8 mouse cellular contexts compared by ENCODE assay signal in the genomic region with DNA sequence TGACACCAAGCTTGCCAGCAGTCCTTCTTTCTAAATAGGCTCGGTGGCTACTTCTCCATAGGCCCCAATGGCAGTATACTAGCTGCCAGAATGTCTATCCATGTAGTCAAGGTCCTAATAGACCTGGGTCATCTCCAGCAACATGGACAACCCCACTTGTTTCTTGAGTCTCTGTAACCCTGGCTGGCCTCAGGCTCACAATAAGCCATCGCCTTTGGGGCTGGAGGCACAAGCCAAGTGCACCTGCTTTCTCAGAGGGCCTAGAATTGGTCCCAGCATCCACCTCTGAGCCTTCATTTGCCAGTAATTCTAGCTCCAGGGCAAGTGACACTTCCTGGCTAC. TPM values are rescaled to one million over a fixed set of nuclear protein-coding genes. Genes with fewer than 3 reads are reported as not detected.
DNase-seq lines count a peak whose midpoint lies in the region; ATAC-seq and TF ChIP-seq lines count a peak whose summit lies in the region.
"Had no signal": no experiment of that assay in that cellular context is flagged by ENCODE, and none has a peak within 500 bp of the region (broad histone marks: within the 10 kb centered on the region; RNA-seq: fewer than 3 reads in every experiment).

No protein-coding gene starts in this region.

- H3K9ac ChIP-seq in kidney, embryonic 15.5 days = no peak overlapping the region
- H3K9ac ChIP-seq in embryonic facial prominence, embryonic 14.5 days (ENCODE audit: low read depth, low read length) = no peak overlapping the region
- H3K9ac ChIP-seq in limb, embryonic 13.5 days = no peak overlapping the region
- 0 out of 2 replicates have a peak overlapping the region, but pooled peaks have one; percentile 13 for H3K9ac ChIP-seq in neural tube, embryonic 12.5 days

- no peaks in the 10 kb centered on the region for H3K9me3 ChIP-seq in kidney, embryonic 15.5 days (replicated peaks)
- no peaks in the 10 kb centered on the region for H3K9me3 ChIP-seq in embryonic facial prominence, embryonic 14.5 days (ENCODE audit: control insufficient read depth, low read length)
- no peaks in the 10 kb centered on the region for H3K9me3 ChIP-seq in limb, embryonic 13.5 days
- H3K9me3 ChIP-seq in neural tube, embryonic 12.5 days = no peaks in the 10 kb centered on the region

- WGBS in kidney, embryonic 15.5 days = 40% methylated on average over 2 of the region's 2 CpGs
- WGBS in kidney, adult 2 months = 42% methylated on average over 2 of the region's 2 CpGs
- 31% methylated on average over 2 of the region's 2 CpGs for WGBS in embryonic facial prominence, embryonic 14.5 days
- 41% methylated on average over 2 of the region's 2 CpGs for WGBS in limb, embryonic 13.5 days
- WGBS in neural tube, embryonic 12.5 days = 40% methylated on average over 2 of the region's 2 CpGs

- H3K4me2 ChIP-seq in kidney, embryonic 15.5 days = peak overlapping the region; percentile 75
- H3K4me2 ChIP-seq in embryonic facial prominence, embryonic 14.5 days (ENCODE audit: low read depth, low read length) = peak overlapping the region; percentile 84
- H3K4me2 ChIP-seq in limb, embryonic 13.5 days (replicated peaks) = peak overlapping the region; percentile 81
- H3K4me2 ChIP-seq in neural tube, embryonic 12.5 days (replicated peaks) = peak overlapping the region; percentile 86

- no peak overlapping the region; the same call in 1 of the 2 replicates for H3K27ac ChIP-seq in kidney, embryonic 15.5 days
- H3K27ac ChIP-seq in kidney, adult 2 months (ENCODE audit: insufficient read depth, low read depth, low read length) = no peak overlapping the region
- no peak overlapping the region for H3K27ac ChIP-seq in embryonic facial prominence, embryonic 14.5 days (replicated peaks; ENCODE audit: low read depth, low read length)
- H3K27ac ChIP-seq in limb, embryonic 13.5 days = no peak overlapping the region
- H3K27ac ChIP-seq in neural tube, embryonic 12.5 days = no peak overlapping the region

- no peak for TF ChIP-seq CTCF in kidney, adult 2 months (conservative IDR thresholded peaks at IDR 0.05; ENCODE audit: insufficient read depth, insufficient read length, low read depth, low read length)

- peaks cover 52% of the 10 kb centered on the region for H3K36me3 ChIP-seq in kidney, embryonic 15.5 days
- peaks cover 1% of the 10 kb centered on the region; the same call in 1 of the 2 replicates for H3K36me3 ChIP-seq in kidney, adult 2 months (ENCODE audit: control insufficient read depth, insufficient read depth, low read length)
- H3K36me3 ChIP-seq in embryonic facial prominence, embryonic 14.5 days (ENCODE audit: control insufficient read depth, insufficient read depth, low read length) = peaks cover 47% of the 10 kb centered on the region
- peaks cover 50% of the 10 kb centered on the region for H3K36me3 ChIP-seq in limb, embryonic 13.5 days
- H3K36me3 ChIP-seq in neural tube, embryonic 12.5 days = peaks cover 46% of the 10 kb centered on the region

- no peak for ATAC-seq in kidney, embryonic 15.5 days (replicated peaks; ENCODE audit: low FRiP score)
- ATAC-seq in embryonic facial prominence, embryonic 14.5 days (ENCODE audit: low read depth) = no peak
- ATAC-seq in limb, embryonic 13.5 days (ENCODE audit: low FRiP score, low read depth) = no peak
- no peak for ATAC-seq in neural tube, embryonic 12.5 days (ENCODE audit: low FRiP score, low read depth)

- DNase-seq in kidney, adult 2 months = no peak
- no peak for DNase-seq in embryonic facial prominence, embryonic 14.5 days (ENCODE audit: low spot score)
- DNase-seq in retina, embryonic 14.5 days (ENCODE audit: low spot score) = no peak
- DNase-seq in spleen, postnatal 10 days (ENCODE audit: low spot score in 2 of 2) = no peak
- DNase-seq: thymus, adult 18-20 months had no signal

- H3K4me1 ChIP-seq in kidney, embryonic 15.5 days = peaks cover 19% of the 10 kb centered on the region
- peaks cover 7% of the 10 kb centered on the region; the same call in 1 of the 2 replicates for H3K4me1 ChIP-seq in kidney, adult 2 months (ENCODE audit: control insufficient read depth, insufficient read depth, low read length)
- no peaks in the 10 kb centered on the region for H3K4me1 ChIP-seq in embryonic facial prominence, embryonic 14.5 days (ENCODE audit: control insufficient read depth, insufficient read depth, low read length)
- H3K4me1 ChIP-seq in limb, embryonic 13.5 days = peaks cover 16% of the 10 kb centered on the region
- peaks cover 19% of the 10 kb centered on the region for H3K4me1 ChIP-seq in neural tube, embryonic 12.5 days

- no peak for TF ChIP-seq POLR2A in kidney, adult 2 months (IDR thresholded peaks at IDR 0.05; ENCODE audit: low read depth, low read length)

- H3K27me3 ChIP-seq in kidney, embryonic 15.5 days = no peaks in the 10 kb centered on the region
- no peaks in the 10 kb centered on the region for H3K27me3 ChIP-seq in kidney, adult 2 months (replicated peaks; ENCODE audit: control insufficient read depth, insufficient read depth, low read length)
- no peaks in the 10 kb centered on the region for H3K27me3 ChIP-seq in embryonic facial prominence, embryonic 14.5 days (replicated peaks; ENCODE audit: control insufficient read depth, insufficient read depth, low read length)
- H3K27me3 ChIP-seq in limb, embryonic 13.5 days = no peaks in the 10 kb centered on the region
- no peaks in the 10 kb centered on the region for H3K27me3 ChIP-seq in neural tube, embryonic 12.5 days (replicated peaks)

- H3K4me3 ChIP-seq in kidney, embryonic 15.5 days (replicated peaks) = peak overlapping the region; percentile 96
- no peak overlapping the region for H3K4me3 ChIP-seq in kidney, adult 2 months (ENCODE audit: insufficient read depth, low read depth, low read length)
- 0 out of 2 replicates have a peak overlapping the region, but pooled peaks have one; percentile 88 for H3K4me3 ChIP-seq in embryonic facial prominence, embryonic 14.5 days (ENCODE audit: low read depth, low read length)
- H3K4me3 ChIP-seq in limb, embryonic 13.5 days = peak overlapping the region; percentile 91
- no peak overlapping the region for H3K4me3 ChIP-seq in neural tube, embryonic 12.5 days

RNA-seq across cellular contexts. Expression of a gene that starts 1.7 kb away (rescaled TPM):
- polyA plus RNA-seq in kidney, embryonic 15.5 days (2015; fragmentation: Nextera tagmentation; extraction: Ambion mirVana) = 75.6 and 80.0 TPM in 2 replicates
- 131 and 174 TPM in 2 replicates for polyA plus RNA-seq in kidney, adult 2 months (2012; rRNA removed)
- polyA plus RNA-seq in embryonic facial prominence, embryonic 14.5 days (2014; fragmentation: Nextera tagmentation; extraction: Ambion mirVana) = 86.2 and 92.3 TPM in 2 replicates
- polyA plus RNA-seq in limb, embryonic 13.5 days (2015; fragmentation: Nextera tagmentation; extraction: Ambion mirVana) = 70.5 and 75.2 TPM in 2 replicates
- polyA plus RNA-seq in neural tube, embryonic 12.5 days (2016; fragmentation: Nextera tagmentation; extraction: Ambion mirVana) = 34.9 and 46.6 TPM in 2 replicates

RNA-seq across cellular contexts. Expression of a gene that starts 8.4 kb away (rescaled TPM):
- polyA plus RNA-seq in kidney, embryonic 15.5 days (2015; fragmentation: Nextera tagmentation; extraction: Ambion mirVana) = 179 and 189 TPM in 2 replicates
- polyA plus RNA-seq in kidney, adult 2 months (2012; rRNA removed) = 30.5 and 38.4 TPM in 2 replicates
- 124 and 126 TPM in 2 replicates for polyA plus RNA-seq in embryonic facial prominence, embryonic 14.5 days (2014; fragmentation: Nextera tagmentation; extraction: Ambion mirVana)
- polyA plus RNA-seq in limb, embryonic 13.5 days (2015; fragmentation: Nextera tagmentation; extraction: Ambion mirVana) = 175 and 176 TPM in 2 replicates
- polyA plus RNA-seq in neural tube, embryonic 12.5 days (2016; fragmentation: Nextera tagmentation; extraction: Ambion mirVana) = 125 and 139 TPM in 2 replicates

RNA-seq across cellular contexts. Expression of a gene that starts 10.6 kb away (rescaled TPM):
- polyA plus RNA-seq in kidney, embryonic 15.5 days (2015; fragmentation: Nextera tagmentation; extraction: Ambion mirVana) = 0.33 and 0.64 TPM in 2 replicates
- 0.06 TPM in 1 of 2 replicates, not detected in the other for polyA plus RNA-seq in kidney, adult 2 months (2012; rRNA removed)
- polyA plus RNA-seq in embryonic facial prominence, embryonic 14.5 days (2014; fragmentation: Nextera tagmentation; extraction: Ambion mirVana) = 0.21 and 0.31 TPM in 2 replicates
- polyA plus RNA-seq in limb, embryonic 13.5 days (2015; fragmentation: Nextera tagmentation; extraction: Ambion mirVana) = 0.29 and 0.33 TPM in 2 replicates
- 0.41 and 0.65 TPM in 2 replicates for polyA plus RNA-seq in neural tube, embryonic 12.5 days (2016; fragmentation: Nextera tagmentation; extraction: Ambion mirVana)

RNA-seq across cellular contexts. Expression of a gene that starts 22.1 kb away (rescaled TPM):
- 79.3 and 83.5 TPM in 2 replicates for polyA plus RNA-seq in kidney, embryonic 15.5 days (2015; fragmentation: Nextera tagmentation; extraction: Ambion mirVana)
- polyA plus RNA-seq in kidney, adult 2 months (2012; rRNA removed) = 48.3 and 51.4 TPM in 2 replicates
- polyA plus RNA-seq in embryonic facial prominence, embryonic 14.5 days (2014; fragmentation: Nextera tagmentation; extraction: Ambion mirVana) = 62.6 and 68.5 TPM in 2 replicates
- 66.8 and 67.7 TPM in 2 replicates for polyA plus RNA-seq in limb, embryonic 13.5 days (2015; fragmentation: Nextera tagmentation; extraction: Ambion mirVana)
- polyA plus RNA-seq in neural tube, embryonic 12.5 days (2016; fragmentation: Nextera tagmentation; extraction: Ambion mirVana) = 58.4 and 62.0 TPM in 2 replicates

RNA-seq across cellular contexts. Expression of a gene that starts 45.1 kb away (rescaled TPM):
- 1.5 and 2.8 TPM in 2 replicates for polyA plus RNA-seq in kidney, embryonic 15.5 days (2015; fragmentation: Nextera tagmentation; extraction: Ambion mirVana)
- 54.3 and 59.7 TPM in 2 replicates for polyA plus RNA-seq in kidney, adult 2 months (2012; rRNA removed)
- 1.2 and 1.6 TPM in 2 replicates for polyA plus RNA-seq in embryonic facial prominence, embryonic 14.5 days (2014; fragmentation: Nextera tagmentation; extraction: Ambion mirVana)
- polyA plus RNA-seq in limb, embryonic 13.5 days (2015; fragmentation: Nextera tagmentation; extraction: Ambion mirVana) = 0.46 and 0.57 TPM in 2 replicates
- polyA plus RNA-seq in neural tube, embryonic 12.5 days (2016; fragmentation: Nextera tagmentation; extraction: Ambion mirVana) = 0.43 and 0.49 TPM in 2 replicates

Comparison
In these comparisons a context has a peak if more than half of its experiments do, and no peak if none do; other contexts are left out.
1. H3K4me3 ChIP-seq: peak in kidney, embryonic 15.5 days (single experiment), embryonic facial prominence, embryonic 14.5 days (single experiment) and limb, embryonic 13.5 days (single experiment); none in kidney, adult 2 months (single experiment) and neural tube, embryonic 12.5 days (single experiment).
2. Peak in every context shown above with its lines, with median percentiles within 50 percentile points of each other: H3K4me2 ChIP-seq.